Mouse (Mus musculus): ENCODE data around the gene Sbk1. TPM values are rescaled to one million over a fixed set of nuclear protein-coding genes. Genes with fewer than 3 reads are reported as not detected.

Gene Sbk1
- polyA plus RNA-seq, 1 experiment from 2014 or later = 12.1 TPM

DNA sequence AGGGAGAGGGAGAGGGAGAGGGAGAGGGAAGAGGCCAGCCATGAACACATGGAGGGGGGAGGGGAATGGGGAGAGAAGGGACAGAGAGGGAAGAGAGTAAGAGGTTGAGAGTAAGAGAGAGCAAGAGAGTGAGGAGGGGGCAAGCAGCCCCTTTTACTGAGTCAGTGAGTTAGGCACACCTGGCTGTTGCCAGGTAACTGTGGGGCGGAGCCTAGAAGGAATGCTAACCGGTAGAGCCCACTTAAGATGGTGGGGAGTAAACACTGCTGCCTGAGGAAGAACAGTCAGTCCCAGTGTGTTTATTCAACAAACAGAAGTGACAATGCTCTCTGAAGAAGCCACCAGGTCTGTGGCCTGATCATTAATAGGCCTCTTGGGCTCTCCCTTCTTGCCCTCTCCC lies 58.3 kb downstream of the Sbk1 start:
- ATAC-seq (replicated peaks; ENCODE audit: extremely low read depth, insufficient read depth, low FRiP score) = no peak
- H3K4me1 ChIP-seq (ENCODE audit: control insufficient read depth, insufficient read depth, low read length) = no peaks in the 10 kb centered on the region
- 30% methylated on average over 2 of the region's 2 CpGs for WGBS

DNA sequence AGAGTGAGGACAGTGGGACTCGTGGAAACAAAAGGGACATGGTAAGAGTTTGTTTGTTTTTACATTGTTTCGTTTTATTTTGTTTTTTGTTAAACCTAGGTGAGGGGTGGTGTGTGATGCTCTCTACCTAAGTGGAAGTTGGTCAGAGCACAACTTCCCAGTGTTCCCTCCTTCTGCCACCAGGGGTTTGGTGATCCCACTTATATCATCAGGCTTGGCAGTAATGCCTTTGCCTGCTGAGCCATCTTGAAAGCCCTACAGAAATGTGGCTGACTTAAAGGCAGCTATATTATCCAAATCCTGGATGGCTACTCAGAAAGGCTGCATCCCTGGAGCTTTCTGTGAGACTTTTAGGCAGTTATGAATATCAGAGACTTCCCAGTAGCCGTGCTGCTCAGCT lies 60.3 kb downstream of the Sbk1 start:
- no peaks in the 10 kb centered on the region for H3K27me3 ChIP-seq (ENCODE audit: control insufficient read depth, insufficient read depth, low read length)
- no peaks in the 10 kb centered on the region for H3K36me3 ChIP-seq (ENCODE audit: control insufficient read depth, insufficient read depth)
- no peak overlapping the region for H3K4me3 ChIP-seq (ENCODE audit: low read length)
- ATAC-seq (replicated peaks; ENCODE audit: extremely low read depth, insufficient read depth, low FRiP score) = no peak
- no peaks in the 10 kb centered on the region for H3K4me1 ChIP-seq (ENCODE audit: control insufficient read depth, insufficient read depth, low read length)
- H3K4me2 ChIP-seq (ENCODE audit: low read depth, low read length) = no peak overlapping the region
- H3K9me3 ChIP-seq (replicated peaks; ENCODE audit: control insufficient read depth, low read length) = no peaks in the 10 kb centered on the region
- H3K9ac ChIP-seq (ENCODE audit: low read length) = no peak overlapping the region
- no peak overlapping the region for H3K27ac ChIP-seq (ENCODE audit: low read length)
- 66% methylated on average over 3 of the region's 3 CpGs for WGBS

More for the DNA sequence above, 58.3 kb downstream of the Sbk1 start:
- H3K9me3 ChIP-seq (replicated peaks; ENCODE audit: control insufficient read depth, low read length) = no peaks in the 10 kb centered on the region
- H3K27me3 ChIP-seq (ENCODE audit: control insufficient read depth, insufficient read depth, low read length) = peaks cover 6% of the 10 kb centered on the region; the same call in 1 of the 2 replicates
- H3K4me3 ChIP-seq (ENCODE audit: low read length) = no peak overlapping the region
- H3K9ac ChIP-seq (ENCODE audit: low read length) = no peak overlapping the region
- no peak overlapping the region for H3K4me2 ChIP-seq (ENCODE audit: low read depth, low read length)
- no peaks in the 10 kb centered on the region for H3K36me3 ChIP-seq (ENCODE audit: control insufficient read depth, insufficient read depth)
- no peak overlapping the region for H3K27ac ChIP-seq (ENCODE audit: low read length)

DNA sequence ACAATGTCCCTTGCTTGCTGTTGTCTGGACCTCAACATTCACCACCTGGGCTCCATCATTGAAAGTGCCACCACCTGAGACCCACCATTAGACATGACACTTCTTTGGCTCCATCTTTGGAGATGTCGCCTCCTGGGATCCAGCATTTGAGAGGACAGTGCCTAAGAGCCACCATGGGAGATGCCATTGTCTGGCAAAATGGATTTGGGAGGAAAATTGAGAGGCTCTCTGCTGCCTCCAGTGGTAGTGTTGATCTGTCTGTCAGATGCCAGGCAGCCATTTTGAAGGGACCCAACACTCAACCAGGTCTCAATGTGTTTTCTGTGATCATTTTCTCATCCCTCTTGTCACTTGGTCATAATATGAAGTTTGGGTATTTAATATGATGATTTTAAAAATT lies 63.1 kb downstream of the Sbk1 start:
- no peak overlapping the region for H3K27ac ChIP-seq (ENCODE audit: low read length)
- H3K4me3 ChIP-seq (ENCODE audit: low read length) = no peak overlapping the region
- no peak for ATAC-seq (replicated peaks; ENCODE audit: extremely low read depth, insufficient read depth, low FRiP score)
- H3K4me1 ChIP-seq (ENCODE audit: control insufficient read depth, insufficient read depth, low read length) = peaks cover 3% of the 10 kb centered on the region; the same call in 1 of the 2 replicates
- 72% methylated on average over 1 of the region's 1 CpGs for WGBS
- no peaks in the 10 kb centered on the region for H3K27me3 ChIP-seq (ENCODE audit: control insufficient read depth, insufficient read depth, low read length)
- no peak overlapping the region for H3K9ac ChIP-seq (ENCODE audit: low read length)
- H3K36me3 ChIP-seq (ENCODE audit: control insufficient read depth, insufficient read depth) = no peaks in the 10 kb centered on the region
- H3K9me3 ChIP-seq (replicated peaks; ENCODE audit: control insufficient read depth, low read length) = no peaks in the 10 kb centered on the region
- no peak overlapping the region for H3K4me2 ChIP-seq (ENCODE audit: low read depth, low read length)

DNA sequence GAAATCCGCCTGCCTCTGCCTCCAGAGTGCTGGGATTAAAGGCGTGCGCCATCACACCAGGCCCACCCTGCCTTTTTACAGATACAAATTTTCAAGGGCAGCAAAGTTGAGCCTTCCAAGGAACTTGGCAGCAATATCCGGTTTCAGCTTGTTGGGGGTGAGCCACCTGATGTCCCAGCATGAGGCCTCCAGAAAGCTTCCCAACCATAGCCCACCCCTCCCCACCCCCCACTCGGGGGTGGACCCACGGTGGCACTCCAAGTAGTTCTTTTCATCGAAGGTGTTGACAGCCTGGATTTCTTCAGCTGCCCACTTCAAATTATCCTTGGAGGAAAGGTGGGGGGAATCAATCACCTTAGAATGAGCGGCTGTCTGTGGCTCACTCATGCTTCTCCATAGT lies 66.5 kb downstream of the Sbk1 start:
- H3K4me3 ChIP-seq (ENCODE audit: low read length) = no peak overlapping the region
- 75% methylated on average over 8 of the region's 8 CpGs for WGBS
- H3K4me1 ChIP-seq (ENCODE audit: control insufficient read depth, insufficient read depth, low read length) = peaks cover 3% of the 10 kb centered on the region; the same call in 1 of the 2 replicates
- H3K9me3 ChIP-seq (replicated peaks; ENCODE audit: control insufficient read depth, low read length) = no peaks in the 10 kb centered on the region
- H3K36me3 ChIP-seq (ENCODE audit: control insufficient read depth, insufficient read depth) = no peaks in the 10 kb centered on the region
- ATAC-seq (replicated peaks; ENCODE audit: extremely low read depth, insufficient read depth, low FRiP score) = no peak
- peak overlapping the region; percentile 76 for H3K27ac ChIP-seq (ENCODE audit: low read length)
- no peaks in the 10 kb centered on the region for H3K27me3 ChIP-seq (ENCODE audit: control insufficient read depth, insufficient read depth, low read length)
- H3K9ac ChIP-seq (ENCODE audit: low read length) = no peak overlapping the region
- H3K4me2 ChIP-seq (ENCODE audit: low read depth, low read length) = no peak overlapping the region

DNA sequence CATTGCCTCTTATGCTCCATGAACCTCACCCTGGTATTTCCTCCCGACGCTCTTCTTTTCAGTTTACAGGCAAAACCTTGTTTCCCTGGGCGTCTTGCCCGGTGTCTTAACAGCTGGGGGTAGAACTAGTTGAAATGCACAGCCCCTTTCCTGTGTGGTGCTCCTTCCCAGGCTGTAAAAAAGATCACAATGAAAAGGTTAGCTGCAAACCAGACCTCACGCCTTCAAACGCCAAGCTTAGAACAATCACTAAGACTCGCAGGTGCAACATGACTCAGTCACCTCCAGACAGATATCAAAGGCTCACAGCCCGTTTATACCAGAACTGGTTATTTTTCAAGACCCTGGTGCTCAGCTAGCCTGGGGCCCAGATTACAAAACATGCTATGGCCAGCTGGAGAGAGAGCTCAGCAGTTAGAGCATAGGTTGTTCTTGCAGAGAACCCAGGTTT lies 67.1 kb downstream of the Sbk1 start:
- Histone ChIP-seq H3K27me3 (ENCODE audit: control insufficient read depth, insufficient read depth, low read length) (no peaks in the 10 kb centered on the region), H3K4me3 (ENCODE audit: low read length) (no peak overlapping the region), H3K36me3 (ENCODE audit: control insufficient read depth, insufficient read depth) (no peaks in the 10 kb centered on the region), H3K4me2 (ENCODE audit: low read depth, low read length) (no peak overlapping the region), H3K9me3 (replicated peaks; ENCODE audit: control insufficient read depth, low read length) (no peaks in the 10 kb centered on the region), H3K4me1 (ENCODE audit: control insufficient read depth, insufficient read depth, low read length) (peaks cover 3% of the 10 kb centered on the region; the same call in 1 of the 2 replicates), H3K9ac (ENCODE audit: low read length) (no peak overlapping the region), H3K27ac (ENCODE audit: low read length) (peak overlapping the region; percentile 76)
- ATAC-seq (replicated peaks; ENCODE audit: extremely low read depth, insufficient read depth, low FRiP score) = peak; percentile 52; the same call in 1 of the 2 replicates
- 70% methylated on average over 8 of the region's 8 CpGs for WGBS

DNA sequence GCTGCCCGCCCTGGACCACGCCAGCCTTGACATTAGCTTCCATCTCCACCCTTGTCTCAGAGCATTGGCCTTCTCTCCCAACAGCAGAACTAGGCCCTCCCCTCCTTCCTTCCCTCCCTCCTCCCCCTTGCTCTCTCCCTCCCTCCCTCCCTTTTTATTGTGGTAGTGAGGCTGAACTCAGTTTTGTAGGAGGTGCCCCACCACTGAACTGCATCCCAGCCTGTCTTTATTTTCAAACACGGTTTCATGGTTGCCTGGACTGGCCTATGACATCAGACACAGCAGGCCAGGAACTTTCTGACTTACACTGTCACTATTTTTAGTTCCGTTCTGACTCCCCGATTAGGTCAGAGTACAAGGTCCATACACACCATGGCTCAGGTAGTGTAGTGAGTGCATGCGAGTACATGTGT lies 67.8 kb downstream of the Sbk1 start:
- H3K27ac ChIP-seq (ENCODE audit: low read length) = peak overlapping the region; percentile 76
- no peak overlapping the region for H3K4me2 ChIP-seq (ENCODE audit: low read depth, low read length)
- H3K4me1 ChIP-seq (ENCODE audit: control insufficient read depth, insufficient read depth, low read length) = peaks cover 3% of the 10 kb centered on the region; the same call in 1 of the 2 replicates
- ATAC-seq (replicated peaks; ENCODE audit: extremely low read depth, insufficient read depth, low FRiP score) = peak; percentile 73
- H3K36me3 ChIP-seq (ENCODE audit: control insufficient read depth, insufficient read depth) = no peaks in the 10 kb centered on the region
- no peaks in the 10 kb centered on the region for H3K27me3 ChIP-seq (ENCODE audit: control insufficient read depth, insufficient read depth, low read length)
- no peak overlapping the region for H3K4me3 ChIP-seq (ENCODE audit: low read length)
- H3K9me3 ChIP-seq (replicated peaks; ENCODE audit: control insufficient read depth, low read length) = no peaks in the 10 kb centered on the region
- H3K9ac ChIP-seq (ENCODE audit: low read length) = no peak overlapping the region
- 41% methylated on average over 6 of the region's 6 CpGs for WGBS

DNA sequence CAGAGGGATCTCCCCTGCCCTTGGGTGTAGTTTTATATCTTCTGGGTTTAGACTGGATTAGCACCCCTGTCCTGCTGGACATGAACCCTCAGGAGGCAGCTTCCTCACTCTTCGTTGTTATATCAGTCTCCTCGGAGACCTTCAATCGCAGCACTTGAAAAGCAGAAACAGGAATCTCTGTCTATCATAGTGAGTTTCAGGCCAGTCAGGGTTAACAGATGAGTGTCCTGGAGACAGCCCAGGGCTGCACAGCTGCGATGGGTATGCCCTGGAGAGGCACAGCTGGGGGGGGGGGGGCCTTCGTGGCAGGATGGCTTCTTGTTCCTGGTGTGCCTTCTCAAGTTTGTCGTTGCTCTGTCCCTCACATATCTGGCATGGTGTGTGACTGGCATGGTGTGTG lies 68.5 kb downstream of the Sbk1 start:
- Histone ChIP-seq H3K4me2 (ENCODE audit: low read depth, low read length) (no peak overlapping the region), H3K4me3 (ENCODE audit: low read length) (no peak overlapping the region), H3K27me3 (ENCODE audit: control insufficient read depth, insufficient read depth, low read length) (no peaks in the 10 kb centered on the region), H3K9ac (ENCODE audit: low read length) (no peak overlapping the region), H3K9me3 (replicated peaks; ENCODE audit: control insufficient read depth, low read length) (no peaks in the 10 kb centered on the region), H3K4me1 (ENCODE audit: control insufficient read depth, insufficient read depth, low read length) (peaks cover 3% of the 10 kb centered on the region; the same call in 1 of the 2 replicates), H3K27ac (ENCODE audit: low read length) (peak overlapping the region; percentile 17; the same call in 1 of the 2 replicates), H3K36me3 (ENCODE audit: control insufficient read depth, insufficient read depth) (no peaks in the 10 kb centered on the region)
- 23% methylated on average over 6 of the region's 6 CpGs for WGBS
- ATAC-seq (replicated peaks; ENCODE audit: extremely low read depth, insufficient read depth, low FRiP score) = no peak

Other genes with a start within 250 kb of the Sbk1 start
- 7.5 and 7.9 TPM in 2 replicates for gene Gsg1l, start 190.2 kb upstream of the Sbk1 start, polyA plus RNA-seq (2015; fragmentation: Nextera tagmentation; extraction: Ambion mirVana)
- gene Xpo6, start 72.1 kb upstream of the Sbk1 start, polyA plus RNA-seq (2015; fragmentation: Nextera tagmentation; extraction: Ambion mirVana) = 27.6 and 31.5 TPM in 2 replicates
- gene Lat, start 97.0 kb downstream of the Sbk1 start, polyA plus RNA-seq (2015; fragmentation: Nextera tagmentation; extraction: Ambion mirVana) = 17.4 and 51.1 TPM in 2 replicates
- gene Spns1, start 104.8 kb downstream of the Sbk1 start, polyA plus RNA-seq (2015; fragmentation: Nextera tagmentation; extraction: Ambion mirVana) = 41.1 and 45.9 TPM in 2 replicates
- gene Nfatc2ip, start 124.1 kb downstream of the Sbk1 start, polyA plus RNA-seq (2015; fragmentation: Nextera tagmentation; extraction: Ambion mirVana) = 1.4 TPM in 2 replicates
- gene Cd19, start 142.3 kb downstream of the Sbk1 start, polyA plus RNA-seq (2015; fragmentation: Nextera tagmentation; extraction: Ambion mirVana) = 0.05 and 0.09 TPM in 2 replicates
- gene Rabep2, start 156.1 kb downstream of the Sbk1 start, polyA plus RNA-seq (2015; fragmentation: Nextera tagmentation; extraction: Ambion mirVana) = 22.1 and 22.2 TPM in 2 replicates
- 1.4 and 6.4 TPM in 2 replicates for gene Atp2a1, start 190.5 kb downstream of the Sbk1 start, polyA plus RNA-seq (2015; fragmentation: Nextera tagmentation; extraction: Ambion mirVana)
- 44.3 and 46.0 TPM in 2 replicates for gene Sh2b1, start 202.8 kb downstream of the Sbk1 start, polyA plus RNA-seq (2015; fragmentation: Nextera tagmentation; extraction: Ambion mirVana)
- gene Tufm, start 214.7 kb downstream of the Sbk1 start, polyA plus RNA-seq (2015; fragmentation: Nextera tagmentation; extraction: Ambion mirVana) = 224 and 229 TPM in 2 replicates
- gene Atxn2l, start 230.8 kb downstream of the Sbk1 start, polyA plus RNA-seq (2015; fragmentation: Nextera tagmentation; extraction: Ambion mirVana) = 29.7 and 30.6 TPM in 2 replicates

Data from heart, embryonic 16.5 days (tissue).